Mouse (Mus musculus) splenic B cell, adult 2 months (primary cell): Measurements from ENCODE around the gene Rsu1.

ENCODE experiments used
- DNase-seq: peaks from one replicate; pipeline ENCODE4 v3.0.0-alpha.2; 2011; ENCODE audit warnings: low read depth, low spot score
- H3K27me3 ChIP-seq: 2 replicates; pipeline ENCODE4 v1.6.1; 2012; ENCODE audit warnings: mild to moderate bottlenecking, low read length, moderate library complexity, mixed read lengths; ENCODE audit not compliant: control insufficient read depth, poor library complexity, insufficient read depth, severe bottlenecking
- H3K36me3 ChIP-seq: 2 replicates; pipeline ENCODE4 v1.6.1; 2012; ENCODE audit warnings: mild to moderate bottlenecking, low read length, moderate library complexity, mixed read lengths; ENCODE audit not compliant: control insufficient read depth, poor library complexity, insufficient read depth, severe bottlenecking

Gene Rsu1

DNA sequence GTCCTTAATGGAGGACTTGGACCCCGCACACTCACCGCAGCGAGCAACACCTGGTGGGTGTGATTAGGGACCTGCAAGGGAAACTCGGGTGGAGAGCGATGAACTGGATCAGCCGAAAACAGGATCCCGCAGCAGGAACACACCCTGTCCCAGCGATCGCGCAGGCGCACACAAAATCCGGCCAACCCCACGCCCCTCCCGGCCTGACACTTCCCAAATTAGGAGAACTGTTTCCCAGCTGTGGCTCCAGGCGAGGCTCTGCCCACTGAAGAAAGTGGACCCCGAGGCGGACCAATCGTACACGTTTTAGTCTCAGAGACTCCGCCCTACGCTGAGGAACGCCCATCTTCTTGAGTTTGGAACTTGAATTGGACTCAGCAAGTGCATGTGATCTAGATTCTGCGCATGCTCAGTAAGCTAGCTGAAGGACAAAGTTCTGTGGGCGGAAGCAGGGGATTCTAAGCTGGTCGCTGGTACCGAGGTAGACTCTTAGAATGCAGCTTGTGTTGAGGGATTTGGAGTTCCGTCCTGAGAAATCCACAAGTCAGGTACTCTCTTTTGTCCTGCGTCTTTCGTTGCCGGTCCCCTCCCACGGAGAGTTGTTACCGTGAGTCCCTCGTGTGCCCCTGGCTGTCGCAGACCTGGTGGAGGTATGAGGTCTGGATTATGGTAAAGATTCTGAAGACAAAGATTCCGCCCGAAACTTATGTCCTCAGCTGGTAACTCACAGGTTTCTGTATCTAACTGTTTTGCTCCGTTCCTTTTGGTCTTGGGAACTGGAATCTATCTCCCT is at the start of gene Rsu1:
TSS of gene Rsu1 (minus strand) at position 251 of the 793 bp plus-strand sequence.
- peak; percentile 98 for DNase-seq
- Histone ChIP-seq H3K27me3 (no peaks in the 10 kb centered on the region), H3K36me3 (no peaks in the 10 kb centered on the region; the same call in 1 of the 2 replicates)

GRCm38 (mm10) chr2:13303376-13303775 is 32.2 kb upstream of the Rsu1 start:
- Histone ChIP-seq H3K27me3 (no peaks in the 10 kb centered on the region), H3K36me3 (no peaks in the 10 kb centered on the region)
- DNase-seq: no peak

- DNase-seq: peak; percentile 48
- no peaks in the 10 kb centered on the region for H3K27me3 ChIP-seq
Measured at GRCm38 (mm10) chr2:13299031-13299430, 27.8 kb upstream of the Rsu1 start.

DNA sequence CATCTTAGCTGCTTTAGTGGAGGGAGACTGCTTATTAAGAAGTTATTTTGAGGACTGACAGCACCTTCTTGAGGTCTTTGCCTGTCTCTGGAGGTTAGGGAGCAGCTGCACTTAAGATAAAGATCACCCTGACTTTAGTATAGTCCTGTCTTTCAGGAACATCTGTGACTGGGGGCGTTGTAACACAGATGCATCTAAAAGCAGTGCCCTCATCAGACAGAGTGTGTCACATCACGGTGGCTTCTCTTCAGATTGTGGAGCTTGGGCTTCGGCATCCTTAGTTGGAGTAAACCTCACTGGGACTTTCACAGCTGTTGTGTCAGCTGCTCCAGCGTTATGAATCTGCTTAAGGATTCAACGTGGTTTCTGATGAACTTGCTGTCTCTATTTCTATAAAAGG is 26.5 kb upstream of the Rsu1 start:
- Histone ChIP-seq H3K36me3 (no peaks in the 10 kb centered on the region), H3K27me3 (no peaks in the 10 kb centered on the region)
- DNase-seq: no peak

More at GRCm38 (mm10) chr2:13299031-13299430, 27.8 kb upstream of the Rsu1 start:
- H3K36me3 ChIP-seq: no peaks in the 10 kb centered on the region

DNA sequence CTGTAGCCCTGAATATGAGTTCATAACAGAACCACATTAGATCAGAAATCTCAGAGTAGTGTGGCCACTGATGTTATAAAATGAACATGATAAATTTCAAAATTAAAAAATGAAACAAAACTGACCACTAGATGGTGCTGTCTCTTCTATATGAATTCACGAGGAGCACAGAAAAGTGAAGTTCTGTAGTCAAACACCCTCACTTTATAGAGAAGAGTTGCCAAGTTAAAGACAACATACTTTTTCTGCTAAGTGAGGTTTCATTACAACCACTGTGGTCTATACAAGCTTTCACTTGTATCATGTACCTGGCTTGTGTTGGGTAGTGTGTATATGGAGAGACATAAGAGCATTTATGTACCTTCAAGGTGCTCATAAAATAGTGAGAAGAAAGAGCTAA is 19.4 kb upstream of the Rsu1 start:
- Histone ChIP-seq H3K27me3 (no peaks in the 10 kb centered on the region), H3K36me3 (no peaks in the 10 kb centered on the region)
- DNase-seq: peak; percentile 76

- DNase-seq: no peak
- Histone ChIP-seq H3K36me3 (no peaks in the 10 kb centered on the region), H3K27me3 (no peaks in the 10 kb centered on the region)
Measured at GRCm38 (mm10) chr2:13290070-13290469, 18.9 kb upstream of the Rsu1 start.

- Histone ChIP-seq H3K27me3 (no peaks in the 10 kb centered on the region), H3K36me3 (no peaks in the 10 kb centered on the region)
- peak; percentile 61 for DNase-seq
Measured at GRCm38 (mm10) chr2:13278114-13278862, 7.1 kb upstream of the Rsu1 start.

DNA sequence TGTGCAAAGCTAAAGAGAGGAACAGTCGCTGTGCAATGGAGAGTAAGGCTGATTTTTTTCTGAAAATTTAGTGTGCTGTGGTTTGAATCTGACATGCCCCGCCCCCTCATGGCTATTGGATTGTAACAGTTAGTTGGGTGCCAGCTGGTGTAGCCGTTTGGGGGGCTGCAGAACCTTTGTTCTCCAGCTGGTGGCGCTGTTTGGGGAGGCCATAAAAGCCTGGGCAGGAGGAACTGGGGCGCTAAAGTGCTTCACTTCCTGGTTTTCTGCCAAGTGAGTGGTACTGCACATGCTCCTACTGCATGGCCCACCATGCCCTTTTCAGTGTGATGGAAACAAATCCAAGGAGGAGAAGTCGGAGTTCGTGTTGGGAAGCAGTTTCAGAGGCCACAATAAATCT is 4.7 kb upstream of the Rsu1 start:
- Histone ChIP-seq H3K27me3 (no peaks in the 10 kb centered on the region), H3K36me3 (no peaks in the 10 kb centered on the region)
- DNase-seq: peak; percentile 42

DNA sequence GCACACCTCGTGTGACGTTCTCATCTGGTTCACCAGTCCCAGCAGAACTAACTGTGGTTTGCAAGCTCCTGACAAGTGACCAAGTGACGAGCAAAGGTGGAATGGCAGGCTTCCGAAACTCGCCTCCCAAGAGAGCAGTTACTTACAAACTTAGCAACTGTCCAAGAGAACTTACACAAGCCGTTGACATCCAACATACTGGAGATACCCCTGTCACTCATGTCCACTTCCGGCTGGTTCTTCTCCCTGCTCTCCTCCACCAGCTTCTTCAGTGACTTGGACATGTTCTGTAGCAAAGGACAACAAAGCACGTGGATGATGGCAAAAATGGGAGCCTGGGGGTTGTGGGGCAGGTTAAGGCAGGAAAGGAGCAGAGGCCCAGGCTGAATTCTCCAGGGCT is 479 bp downstream of the Rsu1 start:
- no peaks in the 10 kb centered on the region for H3K27me3 ChIP-seq
- DNase-seq: peak; percentile 33
- no peaks in the 10 kb centered on the region; the same call in 1 of the 2 replicates for H3K36me3 ChIP-seq

DNA sequence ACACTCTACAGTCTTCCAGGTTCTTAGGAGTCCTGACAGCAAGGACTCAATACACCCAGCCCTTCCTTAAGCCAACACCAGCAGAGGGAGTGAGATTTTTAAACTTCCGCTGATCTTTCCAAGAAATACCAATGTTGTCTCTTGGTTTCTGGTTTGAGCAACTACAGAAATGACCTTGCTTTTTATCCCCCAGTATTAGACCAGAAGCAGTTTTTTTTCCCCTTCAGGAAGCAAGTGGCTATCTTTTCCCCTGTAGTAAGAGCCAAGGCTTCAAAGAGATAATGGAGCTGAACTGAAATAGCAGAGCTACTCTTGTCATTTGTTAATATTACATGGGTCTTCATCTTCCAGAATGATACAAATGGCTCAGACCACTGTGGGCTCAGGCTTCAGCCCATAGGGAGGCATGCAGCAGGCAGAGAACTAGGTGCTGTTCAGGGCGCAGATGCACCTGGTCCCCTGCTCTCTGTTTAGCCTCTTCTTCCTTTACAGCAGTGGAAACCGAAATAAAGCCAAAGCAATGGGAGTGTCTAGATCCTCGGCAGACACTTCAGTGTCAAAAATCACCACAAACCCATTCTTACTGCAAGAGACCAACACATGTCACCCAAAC is 2.4 kb downstream of the Rsu1 start:
- Histone ChIP-seq H3K36me3 (no peaks in the 10 kb centered on the region; the same call in 1 of the 2 replicates), H3K27me3 (no peaks in the 10 kb centered on the region)
- no peak for DNase-seq

DNA sequence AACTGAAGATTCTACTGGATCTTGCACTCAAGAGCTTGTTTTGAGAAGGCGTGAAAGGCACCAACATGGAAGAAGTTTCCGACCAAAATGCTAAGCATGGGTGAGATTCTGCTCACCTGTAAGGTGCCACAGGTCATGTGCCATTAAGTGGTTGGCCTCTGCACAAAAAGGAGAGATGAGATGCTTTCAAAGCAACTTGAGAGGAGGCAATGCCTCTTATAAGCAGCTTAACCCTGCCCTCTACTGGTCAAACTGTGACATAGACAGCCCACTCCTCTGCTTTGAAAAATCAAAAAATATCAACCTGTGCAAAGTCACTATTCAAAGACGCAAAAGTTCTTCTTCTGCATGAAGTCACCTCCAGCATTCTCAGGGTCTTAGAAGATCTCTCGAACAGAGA is 6.3 kb downstream of the Rsu1 start:
- DNase-seq: peak; percentile 70
- Histone ChIP-seq H3K27me3 (no peaks in the 10 kb centered on the region), H3K36me3 (no peaks in the 10 kb centered on the region; the same call in 1 of the 2 replicates)

DNA sequence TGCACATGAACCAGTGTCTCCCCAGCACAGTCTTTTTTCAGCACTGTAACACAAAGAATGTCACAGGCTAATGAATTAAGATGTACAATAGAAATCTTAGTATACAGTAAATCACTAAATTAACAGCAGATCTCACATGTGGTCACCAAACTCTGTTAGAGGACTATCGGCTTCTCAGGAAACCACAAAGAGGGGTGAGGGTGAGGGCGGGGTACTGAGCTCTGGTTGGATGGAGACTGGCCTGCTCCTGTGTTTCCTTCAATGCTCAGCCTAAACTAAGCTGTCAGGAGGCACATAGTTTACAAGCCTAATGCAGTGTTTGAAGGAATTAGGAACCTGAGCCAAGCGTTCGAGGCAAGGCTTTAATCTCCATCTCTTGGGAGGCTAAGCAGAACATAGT is 8.1 kb downstream of the Rsu1 start:
- no peak for DNase-seq
- H3K27me3 ChIP-seq: no peaks in the 10 kb centered on the region
- H3K36me3 ChIP-seq: no peaks in the 10 kb centered on the region; the same call in 1 of the 2 replicates

DNA sequence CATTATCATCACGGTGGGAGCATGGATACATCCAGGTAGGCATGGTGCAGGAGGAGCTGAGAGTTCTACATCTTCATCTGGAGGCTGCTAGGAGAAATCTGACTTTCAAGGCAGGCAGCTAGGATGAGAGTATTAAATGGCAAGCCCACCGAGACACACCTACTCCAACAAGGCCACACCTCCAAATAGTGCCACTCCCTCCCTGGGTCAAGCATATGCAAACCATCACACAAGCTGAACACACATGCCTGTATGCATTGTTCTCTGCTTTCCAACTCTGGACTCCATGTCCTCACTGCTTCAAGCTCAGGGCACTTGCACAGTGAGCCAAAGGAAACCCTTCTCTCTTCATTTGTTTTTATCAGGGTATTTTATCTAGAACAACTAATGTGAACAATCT is 12.6 kb downstream of the Rsu1 start:
- Histone ChIP-seq H3K27me3 (no peaks in the 10 kb centered on the region; the same call in 1 of the 2 replicates), H3K36me3 (peaks cover 2% of the 10 kb centered on the region; the same call in 1 of the 2 replicates)
- no peak for DNase-seq

GRCm38 (mm10) chr2:13240711-13241110 is 30.5 kb downstream of the Rsu1 start:
- peaks cover 1% of the 10 kb centered on the region; the same call in 1 of the 2 replicates for H3K36me3 ChIP-seq
- no peaks in the 10 kb centered on the region for H3K27me3 ChIP-seq
- DNase-seq: no peak
